Mouse (Mus musculus): Measurements from ENCODE around the gene Gpr39.

GRCm38 (mm10) chr1:125911337-125911900, 234.6 kb downstream of the Gpr39 start:
- TF ChIP-seq CTCF (IDR thresholded peaks at IDR 0.05; ENCODE audit: borderline replicate concordance, insufficient read depth, low read depth, low read length) (no peak), POLR2A (IDR thresholded peaks at IDR 0.05; ENCODE audit: borderline replicate concordance, insufficient read depth, low read length) (no peak)
